Mouse (Mus musculus): ENCODE measurements around the gene Tnrc6a.

Tnrc6a gene

GRCm38 (mm10) chr7:123124735-123125181, 1.1 kb downstream of the Tnrc6a start:
- peak; percentile 32 for DNase-seq (ENCODE audit: low spot score)

- DNase-seq (ENCODE audit: low spot score): no peak
These were observed 2.4 kb downstream of the Tnrc6a start for GRCm38 (mm10) chr7:123126056-123126455.

GRCm38 (mm10) chr7:123127301-123127700, 3.6 kb downstream of the Tnrc6a start:
- no peak for DNase-seq (ENCODE audit: low spot score)

GRCm38 (mm10) chr7:123127981-123128380, 4.3 kb downstream of the Tnrc6a start:
- DNase-seq (ENCODE audit: low spot score): no peak

- no peak for DNase-seq (ENCODE audit: low spot score)
These were observed 5.4 kb downstream of the Tnrc6a start for GRCm38 (mm10) chr7:123129061-123129460.

GRCm38 (mm10) chr7:123130198-123130597, 6.5 kb downstream of the Tnrc6a start:
- DNase-seq (ENCODE audit: low spot score): no peak

GRCm38 (mm10) chr7:123132401-123132800, 8.7 kb downstream of the Tnrc6a start:
- no peak for DNase-seq (ENCODE audit: low spot score)

GRCm38 (mm10) chr7:123134876-123135275, 11.2 kb downstream of the Tnrc6a start:
- DNase-seq (ENCODE audit: low spot score): no peak

- DNase-seq (ENCODE audit: low spot score): no peak
These were observed 12.0 kb downstream of the Tnrc6a start for GRCm38 (mm10) chr7:123135655-123136054.

GRCm38 (mm10) chr7:123138001-123138400, 14.3 kb downstream of the Tnrc6a start:
- no peak for DNase-seq (ENCODE audit: low spot score)

GRCm38 (mm10) chr7:123146141-123146846, 22.6 kb downstream of the Tnrc6a start:
- no peak for DNase-seq (ENCODE audit: low spot score)

GRCm38 (mm10) chr7:123147787-123148186, 24.1 kb downstream of the Tnrc6a start:
- DNase-seq (ENCODE audit: low spot score): no peak

- DNase-seq (ENCODE audit: low spot score): no peak
These were observed 25.2 kb downstream of the Tnrc6a start for GRCm38 (mm10) chr7:123148935-123149334.

- DNase-seq (ENCODE audit: low spot score): no peak
These were observed 38.7 kb downstream of the Tnrc6a start for GRCm38 (mm10) chr7:123162346-123162745.

- no peak for DNase-seq (ENCODE audit: low spot score)
These were observed 43.8 kb downstream of the Tnrc6a start for GRCm38 (mm10) chr7:123167436-123167835.

- DNase-seq (ENCODE audit: low spot score): no peak
These were observed 45.9 kb downstream of the Tnrc6a start for GRCm38 (mm10) chr7:123169618-123170017.

GRCm38 (mm10) chr7:123172101-123172500, 48.4 kb downstream of the Tnrc6a start:
- DNase-seq (ENCODE audit: low spot score): no peak

- DNase-seq (ENCODE audit: low spot score): no peak
These were observed 53.5 kb downstream of the Tnrc6a start for GRCm38 (mm10) chr7:123177215-123177614.

GRCm38 (mm10) chr7:123181787-123182701, 58.4 kb downstream of the Tnrc6a start:
- DNase-seq (ENCODE audit: low spot score): no peak

- no peak for DNase-seq (ENCODE audit: low spot score)
These were observed 61.2 kb downstream of the Tnrc6a start for GRCm38 (mm10) chr7:123184891-123185290.

GRCm38 (mm10) chr7:123186463-123186862, 62.8 kb downstream of the Tnrc6a start:
- DNase-seq (ENCODE audit: low spot score): no peak

GRCm38 (mm10) chr7:123187246-123187645, 63.6 kb downstream of the Tnrc6a start:
- DNase-seq (ENCODE audit: low spot score): no peak

- no peak for DNase-seq (ENCODE audit: low spot score)
These were observed 64.8 kb downstream of the Tnrc6a start for GRCm38 (mm10) chr7:123188462-123188861.
